Mouse (Mus musculus) hindbrain, postnatal 0 days (tissue): ENCODE data around the gene Sphk2. TPM values are rescaled to one million over a fixed set of nuclear protein-coding genes. Genes with fewer than 3 reads are reported as not detected.

Experiments used
- ATAC-seq: fragments of 200-750 bp; cut with Nextera tagmentation; 2 replicates; pipeline ENCODE4 v1.8.0; 2017; ENCODE audit warnings: mild to moderate bottlenecking, moderate TSS enrichment, moderate library complexity
- DNase-seq: peaks from one replicate; pipeline ENCODE4 v3.0.0-alpha.2; 2015; ENCODE audit warnings: low spot score
- H3K27ac ChIP-seq: fragments of 300-500 bp; sonication (generic); 2 replicates; pipeline ENCODE4 v1.5.1; 2014; ENCODE audit warnings: mild to moderate bottlenecking
- H3K27me3 ChIP-seq: fragments of 300-500 bp; sonication (generic); 2 replicates; pipeline ENCODE4 v1.6.1; 2014; ENCODE audit warnings: low read length, mixed read lengths; ENCODE audit not compliant: insufficient read depth
- H3K36me3 ChIP-seq: fragments of 300-500 bp; sonication (generic); 2 replicates; pipeline ENCODE4 v1.6.1; 2014; ENCODE audit warnings: low read length, mixed read lengths; ENCODE audit not compliant: insufficient read depth
- H3K4me1 ChIP-seq: fragments of 300-500 bp; sonication (generic); 2 replicates; pipeline ENCODE4 v1.6.1; 2014; ENCODE audit warnings: antibody characterized with exemption, low read length, mixed read lengths; ENCODE audit not compliant: insufficient read depth
- H3K4me2 ChIP-seq: fragments of 300-500 bp; sonication (generic); 2 replicates; pipeline ENCODE4 v1.6.1; 2014; ENCODE audit warnings: low read depth, mild to moderate bottlenecking, low read length, moderate library complexity, mixed read lengths
- H3K4me3 ChIP-seq: fragments of 300-500 bp; sonication (generic); 2 replicates; pipeline ENCODE4 v1.5.1; 2014; ENCODE audit warnings: low read length
- H3K9ac ChIP-seq: fragments of 300-500 bp; sonication (generic); replicated peaks from 2 replicates; pipeline ENCODE4 v1.6.1; 2014; ENCODE audit warnings: mild to moderate bottlenecking, low read length, moderate library complexity, mixed read lengths
- H3K9me3 ChIP-seq: fragments of 300-500 bp; sonication (generic); 2 replicates; pipeline ENCODE4 v1.6.1; 2016; ENCODE audit warnings: low read length, mixed read lengths
- CTCF ChIP-seq: IDR thresholded peaks from 2 replicates; pipeline ENCODE4 v1.5.1; 2016; ENCODE audit warnings: antibody characterized with exemption, control low read depth, low read depth
- WGBS: fragments of 180-500 bp; shearing (Covaris S2); extraction: QIAGEN DNeasy Blood & Tissue Kit; methylation state at CpG from one replicate; pipeline ENCODE4 v1.1.7; 2014; 5-methylcytosine and 5-hydroxymethylcytosine counted together
- polyA plus RNA-seq: library from polyadenylated mRNA; unstranded; fragments of >200 nt; fragmentation: Nextera tagmentation; extraction: Ambion mirVana; gene quantifications from 2 replicates; pipeline ENCODE4 v1.2.1, GENCODE M21; 2015
- total RNA-seq: library from RNA; depleted of rRNA; stranded (reverse); fragments of >200 nt; gene quantifications from 2 replicates; pipeline ENCODE4 v1.2.3, GENCODE M21; 2014

Gene Sphk2
- total and polyA plus RNA-seq, 2 experiments from 2014 or later: 18.5 to 31.6 TPM

DNA sequence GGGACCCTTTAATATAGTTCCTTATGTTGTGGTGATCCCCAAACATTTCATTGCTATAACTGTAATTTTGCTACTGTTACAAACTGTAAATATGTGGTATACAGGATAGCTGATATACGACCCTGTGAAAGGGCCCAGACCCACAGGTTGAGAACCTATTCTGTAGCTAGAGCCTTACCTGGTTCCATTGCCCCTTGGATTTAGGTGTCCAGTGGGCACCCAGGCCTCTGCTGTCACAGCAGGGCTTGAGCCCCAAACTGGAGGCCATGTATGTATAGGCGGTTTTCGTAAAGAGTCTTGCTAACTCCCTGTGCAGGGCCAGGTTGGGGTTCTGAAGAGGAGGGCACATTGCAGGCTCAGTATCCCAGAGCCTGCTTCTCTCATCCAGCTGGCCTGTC, 1.3 kb downstream of the Sphk2 start:
- peak overlapping the region; percentile 82; the same call in 1 of the 2 replicates for H3K4me3 ChIP-seq
- no peak overlapping the region for H3K9ac ChIP-seq

GRCm38 (mm10) chr7:45715741-45716459, 1.9 kb downstream of the Sphk2 start:
- Histone ChIP-seq H3K9ac (peak overlapping the region; percentile 70; the same call in 1 of the 2 replicates), H3K36me3 (peaks cover 36% of the 10 kb centered on the region), H3K9me3 (no peaks in the 10 kb centered on the region), H3K27me3 (no peaks in the 10 kb centered on the region), H3K4me1 (peaks cover 27% of the 10 kb centered on the region), H3K4me2 (peak overlapping the region; percentile 93), H3K4me3 (peak overlapping the region; percentile 65), H3K27ac (peak overlapping the region; percentile 69; the same call in 1 of the 2 replicates)
- WGBS: 84% methylated on average over 19 of the region's 19 CpGs
- no peak for DNase-seq
- TF ChIP-seq CTCF: no peak
- no peak for ATAC-seq

More for the DNA sequence above, 1.3 kb downstream of the Sphk2 start:
- no peak for DNase-seq
- no peak overlapping the region for H3K27ac ChIP-seq
- ATAC-seq: no peak
- H3K9me3 ChIP-seq: no peaks in the 10 kb centered on the region
- H3K4me2 ChIP-seq: peak overlapping the region; percentile 85
- H3K4me1 ChIP-seq: peaks cover 27% of the 10 kb centered on the region
- no peaks in the 10 kb centered on the region for H3K27me3 ChIP-seq
- 89% methylated on average over 3 of the region's 3 CpGs for WGBS
- TF ChIP-seq CTCF: no peak
- peaks cover 38% of the 10 kb centered on the region for H3K36me3 ChIP-seq

- ATAC-seq (peak; percentile 95), DNase-seq (peak; percentile 99)
- Histone ChIP-seq H3K4me1 (peaks cover 27% of the 10 kb centered on the region), H3K9ac (peak within 1 kb of the TSS; percentile 70), H3K27me3 (no peaks in the 10 kb centered on the region), H3K4me3 (peak within 1 kb of the TSS; percentile 65), H3K27ac (peak within 1 kb of the TSS; percentile 69; the same call in 1 of the 2 replicates), H3K4me2 (peak within 1 kb of the TSS; percentile 93), H3K9me3 (no peaks in the 10 kb centered on the region), H3K36me3 (peaks cover 34% of the 10 kb centered on the region)
- TF ChIP-seq CTCF: no peak
- 8% methylated on average over 34 of the region's 34 CpGs for WGBS
Measured at GRCm38 (mm10) chr7:45715090-45715708, 2.6 kb downstream of the Sphk2 start, which contains the start of gene Rpl18. TSS of gene Rpl18 (plus strand) at chr7:45715457.

- peak overlapping the region; percentile 65 for H3K4me3 ChIP-seq
- H3K9ac ChIP-seq: peak overlapping the region; percentile 70
- H3K4me1 ChIP-seq: peaks cover 30% of the 10 kb centered on the region
- no peaks in the 10 kb centered on the region for H3K9me3 ChIP-seq
- peak overlapping the region; percentile 62; the same call in 1 of the 2 replicates for H3K27ac ChIP-seq
- no peaks in the 10 kb centered on the region for H3K27me3 ChIP-seq
- H3K36me3 ChIP-seq: peaks cover 29% of the 10 kb centered on the region
- DNase-seq (peak; percentile 6), ATAC-seq (no peak)
- no peak for TF ChIP-seq CTCF
- H3K4me2 ChIP-seq: peak overlapping the region; percentile 93
- WGBS: 10% methylated on average over 14 of the region's 14 CpGs
Measured at GRCm38 (mm10) chr7:45714630-45715089, 3.1 kb downstream of the Sphk2 start.

DNA sequence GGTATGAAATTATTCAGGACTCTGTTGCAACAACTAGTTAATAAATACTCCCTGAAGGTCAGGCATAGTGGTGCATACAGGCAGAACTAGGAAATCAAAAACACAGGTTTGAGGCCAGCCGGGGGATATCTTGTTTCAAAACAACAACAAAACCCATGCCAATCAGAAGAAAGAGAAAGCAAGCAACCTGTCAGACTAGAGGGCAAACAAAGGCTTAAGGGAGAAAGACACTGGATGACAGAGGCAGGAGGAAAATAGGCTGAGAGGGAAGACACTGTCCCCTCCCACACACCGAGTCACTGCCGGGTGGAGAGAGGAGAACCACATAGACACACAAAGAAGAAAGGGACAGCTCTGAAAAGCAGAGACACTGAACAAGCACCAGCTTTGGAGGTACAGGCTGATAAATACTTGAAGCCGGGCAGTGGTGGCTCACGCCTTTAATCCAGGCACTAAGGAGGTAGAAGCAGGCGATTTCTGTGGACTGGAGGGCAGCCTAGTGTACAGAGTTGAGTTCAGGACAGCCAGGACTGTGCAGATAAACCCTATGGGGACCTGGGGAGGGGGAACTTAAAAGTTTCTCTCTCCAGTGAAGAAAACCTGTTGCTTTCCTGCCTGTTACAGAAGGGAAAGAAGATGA, 3.8 kb downstream of the Sphk2 start:
- Histone ChIP-seq H3K27me3 (no peaks in the 10 kb centered on the region), H3K9me3 (no peaks in the 10 kb centered on the region), H3K9ac (peak overlapping the region; percentile 70; the same call in 1 of the 2 replicates), H3K36me3 (peaks cover 27% of the 10 kb centered on the region), H3K4me2 (peak overlapping the region; percentile 93), H3K27ac (no peak overlapping the region), H3K4me1 (peaks cover 29% of the 10 kb centered on the region), H3K4me3 (peak overlapping the region; percentile 65)
- WGBS: 84% methylated on average over 6 of the region's 6 CpGs
- DNase-seq (no peak), ATAC-seq (no peak)
- no peak for TF ChIP-seq CTCF

- no peak for ATAC-seq
- WGBS: 91% methylated on average over 16 of the region's 16 CpGs
- H3K4me1 ChIP-seq: peaks cover 32% of the 10 kb centered on the region
Measured at GRCm38 (mm10) chr7:45713396-45713795, 4.4 kb downstream of the Sphk2 start.

More at GRCm38 (mm10) chr7:45713396-45713795, 4.4 kb downstream of the Sphk2 start:
- no peak for DNase-seq
- Histone ChIP-seq H3K36me3 (peaks cover 27% of the 10 kb centered on the region), H3K4me3 (no peak overlapping the region), H3K27me3 (no peaks in the 10 kb centered on the region), H3K4me2 (no peak overlapping the region), H3K9me3 (no peaks in the 10 kb centered on the region), H3K27ac (no peak overlapping the region), H3K9ac (no peak overlapping the region)
- no peak for TF ChIP-seq CTCF
